Mouse (Mus musculus) lung, postnatal 14 days (tissue): ENCODE results near the gene Gm3099.
"Not testable (repeated sequence)": the region's sequence is repeated elsewhere in the genome, so short reads cannot be mapped to it uniquely, and the experiment has no call there.

ENCODE experiments used
- DNase-seq: peaks from one replicate; pipeline ENCODE4 v3.0.0; 2021

Gene Gm3099

DNA sequence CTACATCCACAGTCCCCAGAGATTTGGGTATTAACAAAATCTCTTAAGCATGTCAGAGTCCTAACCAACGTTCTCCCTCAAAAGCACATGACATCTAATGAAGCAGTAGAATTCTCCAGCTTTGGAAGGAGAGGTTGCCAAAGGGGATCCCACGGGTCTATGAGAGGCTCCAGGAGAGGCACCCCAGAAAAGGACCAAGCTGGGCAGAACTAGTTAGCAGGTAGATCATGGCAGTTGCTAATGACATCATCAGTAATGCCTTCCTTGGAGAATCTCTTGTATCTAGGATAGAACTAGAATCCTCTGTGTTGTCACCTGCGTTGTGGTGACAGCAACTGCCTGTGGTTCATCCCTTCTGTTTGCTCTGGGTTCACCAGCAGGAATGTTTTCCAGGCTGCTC is at the start of gene Gm3099:
TSS of gene Gm3099 (plus strand) at position 301 of the 400 bp plus-strand sequence.
- DNase-seq: not testable (repeated sequence)

DNA sequence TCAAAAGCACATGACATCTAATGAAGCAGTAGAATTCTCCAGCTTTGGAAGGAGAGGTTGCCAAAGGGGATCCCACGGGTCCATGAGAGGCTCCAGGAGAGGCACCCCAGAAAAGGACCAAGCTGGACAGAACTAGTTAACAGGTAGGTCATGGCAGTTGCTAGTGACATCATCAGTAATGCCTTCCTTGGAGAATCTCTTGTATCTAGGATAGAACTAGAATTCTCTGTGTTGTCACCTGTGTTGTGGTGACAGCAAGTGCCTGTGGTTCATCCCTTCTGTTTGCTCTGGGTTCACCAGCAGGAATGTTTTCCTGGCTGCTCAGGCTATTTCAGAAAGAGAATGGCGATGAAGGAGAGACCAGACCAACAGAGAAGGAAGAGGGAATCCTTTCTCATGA is 34.9 kb upstream of the Gm3099 start, which contains the start of gene Gm3095:
TSS of gene Gm3095 (plus strand) at position 301 of the 400 bp plus-strand sequence.
- DNase-seq: not testable (repeated sequence)

DNA sequence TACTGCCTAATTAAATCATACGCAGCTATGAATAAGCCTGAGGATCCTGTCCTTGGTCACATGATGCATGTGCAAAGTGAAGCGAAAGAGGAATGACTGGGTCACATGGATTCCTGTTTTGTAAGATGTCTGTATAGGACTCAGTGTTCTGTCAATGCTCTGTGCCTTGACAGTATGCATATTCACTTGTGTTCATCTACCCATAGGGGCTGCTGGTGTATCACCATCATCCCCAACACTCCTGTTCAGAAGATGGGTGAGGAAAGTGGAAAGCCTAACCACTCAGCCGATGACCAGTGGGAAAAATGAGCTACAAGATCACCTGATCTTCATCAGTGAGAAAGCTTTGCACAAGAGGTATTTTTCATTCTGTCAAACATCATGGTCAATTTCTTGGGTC is 25.4 kb downstream of the Gm3099 start, which contains the start of gene Gm5796:
TSS of gene Gm5796 (plus strand) at position 301 of the 400 bp plus-strand sequence.
- DNase-seq: not testable (repeated sequence)
